In genomic region chr15:95850546-95850945, GRCm38 (mm10) we compare ENCODE assay signal across 20 mouse cellular contexts. TPM values are rescaled to one million over a fixed set of nuclear protein-coding genes. Genes with fewer than 3 reads are reported as not detected.
A peak's percentile ranks its signal among the peaks of the same experiment; 100 is the strongest.
DNase-seq lines count a peak whose midpoint lies in the region; ATAC-seq lines count a peak whose summit lies in the region.
"Had no signal": no experiment of that assay in that cellular context is flagged by ENCODE, and none has a peak within 500 bp of the region (broad histone marks: within the 10 kb centered on the region; RNA-seq: fewer than 3 reads in every experiment).

No protein-coding gene starts in this region.

- H3K4me2 ChIP-seq in liver, embryonic 11.5 days = peak overlapping the region; percentile 33
- H3K4me2 ChIP-seq in liver, embryonic 13.5 days = peak overlapping the region; percentile 48
- H3K4me2 ChIP-seq: forebrain, embryonic 12.5 days; heart, embryonic 11.5 days; kidney, embryonic 15.5 days; neural tube, embryonic 13.5 days had no signal

- ATAC-seq in liver, embryonic 11.5 days (replicated peaks; ENCODE audit: low FRiP score) = peak; percentile 71
- ATAC-seq in liver, embryonic 13.5 days (ENCODE audit: low read depth) = peak; percentile 70
- ATAC-seq in monocyte, adult 5-6 weeks (replicated peaks; ENCODE audit: insufficient number of reproducible peaks, low FRiP score, low TSS enrichment, poor library complexity, severe bottlenecking) = peak; percentile 81
- ATAC-seq: hindbrain, embryonic 16.5 days had no signal

- H3K4me1 ChIP-seq in liver, embryonic 11.5 days (replicated peaks; ENCODE audit: control insufficient read depth, insufficient read depth, low read length) = peaks cover 18% of the 10 kb centered on the region
- peaks cover 42% of the 10 kb centered on the region for H3K4me1 ChIP-seq in liver, embryonic 13.5 days (replicated peaks)

- no peak overlapping the region for H3K9ac ChIP-seq in liver, embryonic 11.5 days (ENCODE audit: low read depth, low read length)
- H3K9ac ChIP-seq in liver, embryonic 13.5 days = no peak overlapping the region
- H3K9ac ChIP-seq: embryonic facial prominence, embryonic 13.5 days; forebrain, embryonic 12.5 days; kidney, embryonic 15.5 days; neural tube, embryonic 13.5 days had no signal

- H3K27ac ChIP-seq in liver, embryonic 11.5 days (ENCODE audit: low read depth, low read length) = no peak overlapping the region
- H3K27ac ChIP-seq in liver, embryonic 13.5 days = peak overlapping the region; percentile 65
- H3K27ac ChIP-seq: forebrain, embryonic 12.5 days; neural tube, embryonic 13.5 days had no signal

- intact Hi-C loops in gastrocnemius, postnatal 36 days (cut with DNase I) = no loop called here

- H3K27me3 ChIP-seq in liver, embryonic 11.5 days (replicated peaks; ENCODE audit: control insufficient read depth, insufficient read depth, low read length) = no peaks in the 10 kb centered on the region
- H3K27me3 ChIP-seq in liver, embryonic 13.5 days = no peaks in the 10 kb centered on the region
- H3K27me3 ChIP-seq: embryonic facial prominence, embryonic 13.5 days; forebrain, embryonic 12.5 days; kidney, embryonic 15.5 days; neural tube, embryonic 13.5 days had no signal

- no peak for DNase-seq in liver, embryonic 11.5 days (ENCODE audit: low spot score)
- DNase-seq in liver = no peak
- DNase-seq in c-Kit-positive CD71-positive TER-119-negative erythroid progenitor cells, embryonic 14.5 days (ENCODE audit: low read depth) = peak; percentile 48
- DNase-seq in liver, embryonic 13.5 days = no peak
- DNase-seq in cerebellum, postnatal 4 days (ENCODE audit: low spot score in 2 of 2) = no peak
- DNase-seq in frontal cortex, adult 2 months (ENCODE audit: extremely low spot score in 1 of 2, low spot score in 1 of 2) = no peak
- DNase-seq in gastrocnemius, postnatal 36 days = no peak
- DNase-seq: adrenal gland, postnatal 25 days; cerebellum, postnatal 25 days; gastrocnemius, adult 2 months; layer of hippocampus, adult 9-11 months; lung, adult 2 months had no signal

- no peaks in the 10 kb centered on the region for H3K9me3 ChIP-seq in liver, embryonic 11.5 days (ENCODE audit: control insufficient read depth, low read length)
- no peaks in the 10 kb centered on the region for H3K9me3 ChIP-seq in liver, embryonic 13.5 days (replicated peaks)
- H3K9me3 ChIP-seq: embryonic facial prominence, embryonic 13.5 days; kidney, embryonic 15.5 days; neural tube, embryonic 13.5 days had no signal

- 56% methylated on average over 5 of the region's 5 CpGs for WGBS in liver, embryonic 11.5 days
- WGBS in liver, embryonic 13.5 days (ENCODE audit: insufficient replicate concordance) = 27% methylated on average over 5 of the region's 5 CpGs

- H3K36me3 ChIP-seq in liver, embryonic 11.5 days (ENCODE audit: control insufficient read depth, insufficient read depth, low read length) = no peaks in the 10 kb centered on the region
- H3K36me3 ChIP-seq in liver, embryonic 13.5 days = peaks cover 3% of the 10 kb centered on the region; the same call in 1 of the 2 replicates
- H3K36me3 ChIP-seq: embryonic facial prominence, embryonic 13.5 days; forebrain, embryonic 12.5 days; G1E; kidney, embryonic 15.5 days; neural tube, embryonic 13.5 days had no signal

- H3K4me3 ChIP-seq in liver, embryonic 11.5 days (ENCODE audit: low read depth, low read length) = no peak overlapping the region
- H3K4me3 ChIP-seq in liver, embryonic 13.5 days (replicated peaks) = no peak overlapping the region
- H3K4me3 ChIP-seq: embryonic facial prominence, embryonic 13.5 days; forebrain, embryonic 12.5 days; gastrocnemius, adult 2 months; kidney, embryonic 15.5 days; neural tube, embryonic 13.5 days had no signal

RNA-seq across cellular contexts. Expression of gene Ano6, which starts 59.9 kb away (rescaled TPM):
- 28.3 and 30.1 TPM in 2 replicates for polyA plus RNA-seq in liver, embryonic 11.5 days (2014; fragmentation: Nextera tagmentation; extraction: Ambion mirVana)
- 7.8 and 10.6 TPM in 2 replicates for polyA plus RNA-seq in liver, embryonic 13.5 days (2015; fragmentation: Nextera tagmentation; extraction: Ambion mirVana)
- total RNA-seq in monocyte, adult 5-6 weeks (2017) = 47.5 to 60.0 TPM (median 54.9 TPM) in 3 replicates
- polyA plus RNA-seq in frontal cortex, adult 2 months (2012; rRNA removed) = 23.8 and 27.7 TPM in 2 replicates
- total RNA-seq in gastrocnemius, postnatal 36 days (2021) = 10 to 100 TPM; 36.1 to 37.1 TPM
